Mouse (Mus musculus) stomach, postnatal 0 days (tissue): ENCODE measurements around the gene Ankrd23. TPM values are rescaled to one million over a fixed set of nuclear protein-coding genes. Genes with fewer than 3 reads are reported as not detected.

Experiments used
- ATAC-seq: fragments of 200-750 bp; cut with Nextera tagmentation; 2 replicates; pipeline ENCODE4 v1.8.0; 2017; ENCODE audit not compliant: low FRiP score, low TSS enrichment
- DNase-seq: peaks from one replicate; pipeline ENCODE4 v3.0.0-alpha.2; 2016; ENCODE audit warnings: low spot score
- H3K27ac ChIP-seq: fragments of 300-500 bp; sonication (generic); replicated peaks from 2 replicates; pipeline ENCODE4 v1.5.1; 2014; ENCODE audit warnings: mild to moderate bottlenecking, control low read depth
- H3K27me3 ChIP-seq: fragments of 300-500 bp; sonication (generic); 2 replicates; pipeline ENCODE4 v1.6.1; 2014; ENCODE audit warnings: low read length; ENCODE audit not compliant: control insufficient read depth, insufficient read depth
- H3K36me3 ChIP-seq: fragments of 300-500 bp; sonication (generic); 2 replicates; pipeline ENCODE4 v1.6.1; 2014; ENCODE audit warnings: low read length, mixed read lengths; ENCODE audit not compliant: control insufficient read depth, insufficient read depth
- H3K4me1 ChIP-seq: fragments of 300-500 bp; sonication (generic); replicated peaks from 2 replicates; pipeline ENCODE4 v1.6.1; 2014; ENCODE audit warnings: antibody characterized with exemption; ENCODE audit not compliant: control insufficient read depth, insufficient read depth
- H3K4me2 ChIP-seq: fragments of 300-500 bp; sonication (generic); replicated peaks from 2 replicates; pipeline ENCODE4 v1.6.1; 2014; ENCODE audit warnings: low read depth, mild to moderate bottlenecking, control low read depth, moderate library complexity
- H3K4me3 ChIP-seq: fragments of 300-500 bp; sonication (generic); 2 replicates; pipeline ENCODE4 v1.5.1; 2014; ENCODE audit warnings: low read depth, low read length, control low read depth
- H3K9ac ChIP-seq: fragments of 300-500 bp; sonication (generic); 2 replicates; pipeline ENCODE4 v1.6.1; 2014; ENCODE audit warnings: mild to moderate bottlenecking, low read length, control low read depth, mixed read lengths
- H3K9me3 ChIP-seq: fragments of 300-500 bp; sonication (generic); 2 replicates; pipeline ENCODE4 v1.6.1; 2016; ENCODE audit warnings: low read length; ENCODE audit not compliant: control insufficient read depth
- CTCF ChIP-seq: IDR thresholded peaks from 2 replicates; pipeline ENCODE4 v1.5.1; 2016; ENCODE audit warnings: antibody characterized with exemption, low read depth, mild to moderate bottlenecking, moderate library complexity
- EP300 ChIP-seq: optimal IDR thresholded peaks from 2 replicates; pipeline ENCODE3; 2016; ENCODE audit warnings: antibody characterized with exemption
- WGBS: fragments of 180-500 bp; shearing (Covaris S2); extraction: QIAGEN DNeasy Blood & Tissue Kit; methylation state at CpG from one replicate; pipeline ENCODE4 v1.1.7; 2014; 5-methylcytosine and 5-hydroxymethylcytosine counted together
- polyA plus RNA-seq: library from polyadenylated mRNA; unstranded; fragments of >200 nt; fragmentation: Nextera tagmentation; extraction: Ambion mirVana; gene quantifications from 2 replicates; pipeline ENCODE4 v1.2.1, GENCODE M21; 2015

The Ankrd23 gene
- polyA plus RNA-seq, 1 experiment from 2014 or later: 6.1 TPM

- Histone ChIP-seq H3K36me3 (peaks cover 18% of the 10 kb centered on the region), H3K9ac (peak overlapping the region; percentile 71), H3K4me3 (peak overlapping the region; percentile 72), H3K27ac (peak overlapping the region; percentile 82), H3K27me3 (no peaks in the 10 kb centered on the region), H3K4me2 (peak overlapping the region; percentile 77), H3K4me1 (no peaks in the 10 kb centered on the region), H3K9me3 (no peaks in the 10 kb centered on the region)
- DNase-seq (no peak), ATAC-seq (no peak)
- TF ChIP-seq EP300 (no peak), CTCF (peak; percentile 34; the same call in 1 of the 2 replicates)
- 64% methylated on average over 18 of the region's 19 CpGs for WGBS
Observed at GRCm38 (mm10) chr1:36545845-36546600, 9.3 kb upstream of the Ankrd23 start.

- peaks cover 13% of the 10 kb centered on the region for H3K36me3 ChIP-seq
- WGBS: 67% methylated on average over 2 of the region's 2 CpGs
- H3K4me2 ChIP-seq: no peak overlapping the region
Observed at GRCm38 (mm10) chr1:36545382-36545781, 8.7 kb upstream of the Ankrd23 start.

GRCm38 (mm10) chr1:36542925-36543324 is 6.2 kb upstream of the Ankrd23 start:
- Histone ChIP-seq H3K9ac (no peak overlapping the region), H3K9me3 (no peaks in the 10 kb centered on the region), H3K27ac (no peak overlapping the region), H3K4me2 (no peak overlapping the region), H3K4me1 (no peaks in the 10 kb centered on the region), H3K4me3 (no peak overlapping the region), H3K27me3 (no peaks in the 10 kb centered on the region), H3K36me3 (peaks cover 4% of the 10 kb centered on the region)
- ATAC-seq (no peak), DNase-seq (no peak)
- WGBS: 93% methylated on average over 9 of the region's 9 CpGs
- no peak for TF ChIP-seq CTCF
- no peak for TF ChIP-seq EP300

More at GRCm38 (mm10) chr1:36545382-36545781, 8.7 kb upstream of the Ankrd23 start:
- H3K27ac ChIP-seq: no peak overlapping the region
- TF ChIP-seq CTCF (no peak), EP300 (no peak)
- no peak overlapping the region for H3K4me3 ChIP-seq
- H3K9ac ChIP-seq: no peak overlapping the region
- no peaks in the 10 kb centered on the region for H3K27me3 ChIP-seq
- no peak for DNase-seq
- no peak for ATAC-seq
- no peaks in the 10 kb centered on the region for H3K4me1 ChIP-seq
- H3K9me3 ChIP-seq: no peaks in the 10 kb centered on the region

- DNase-seq (no peak), ATAC-seq (no peak)
- Histone ChIP-seq H3K4me3 (no peak overlapping the region), H3K4me2 (no peak overlapping the region), H3K9ac (no peak overlapping the region), H3K27ac (no peak overlapping the region), H3K4me1 (no peaks in the 10 kb centered on the region), H3K9me3 (no peaks in the 10 kb centered on the region), H3K36me3 (peaks cover 6% of the 10 kb centered on the region), H3K27me3 (no peaks in the 10 kb centered on the region)
- TF ChIP-seq EP300: no peak
- no peak for TF ChIP-seq CTCF
- WGBS: 98% methylated on average over 16 of the region's 16 CpGs
Observed at GRCm38 (mm10) chr1:36541844-36542243, 5.2 kb upstream of the Ankrd23 start.

GRCm38 (mm10) chr1:36540807-36541206 is 4.1 kb upstream of the Ankrd23 start:
- DNase-seq (no peak), ATAC-seq (no peak)
- H3K4me3 ChIP-seq: no peak overlapping the region
- no peaks in the 10 kb centered on the region for H3K27me3 ChIP-seq
- H3K4me2 ChIP-seq: no peak overlapping the region
- 92% methylated on average over 12 of the region's 12 CpGs for WGBS
- TF ChIP-seq EP300 (no peak), CTCF (no peak)
- peaks cover 6% of the 10 kb centered on the region for H3K36me3 ChIP-seq
- no peak overlapping the region for H3K9ac ChIP-seq
- no peak overlapping the region for H3K27ac ChIP-seq
- H3K4me1 ChIP-seq: no peaks in the 10 kb centered on the region
- H3K9me3 ChIP-seq: no peaks in the 10 kb centered on the region

- H3K36me3 ChIP-seq: peaks cover 6% of the 10 kb centered on the region
- 87% methylated on average over 11 of the region's 11 CpGs for WGBS
- ATAC-seq: no peak
- H3K9me3 ChIP-seq: no peaks in the 10 kb centered on the region
- no peak overlapping the region for H3K4me2 ChIP-seq
- DNase-seq: no peak
- no peak overlapping the region for H3K9ac ChIP-seq
- no peaks in the 10 kb centered on the region for H3K4me1 ChIP-seq
- no peak overlapping the region for H3K4me3 ChIP-seq
- H3K27me3 ChIP-seq: no peaks in the 10 kb centered on the region
- no peak overlapping the region for H3K27ac ChIP-seq
- TF ChIP-seq CTCF: no peak
- no peak for TF ChIP-seq EP300
Observed at GRCm38 (mm10) chr1:36540132-36540531, 3.4 kb upstream of the Ankrd23 start.
